Mouse (Mus musculus): ENCODE results near the gene Rngtt. TPM values are rescaled to one million over a fixed set of nuclear protein-coding genes. Genes with fewer than 3 reads are reported as not detected.
"Not testable (repeated sequence)": the region's sequence is repeated elsewhere in the genome, so short reads cannot be mapped to it uniquely, and the experiment has no call there.

Rngtt gene
- polyA plus RNA-seq, 1 experiment from 2014 or later = 32.9 TPM

DNA sequence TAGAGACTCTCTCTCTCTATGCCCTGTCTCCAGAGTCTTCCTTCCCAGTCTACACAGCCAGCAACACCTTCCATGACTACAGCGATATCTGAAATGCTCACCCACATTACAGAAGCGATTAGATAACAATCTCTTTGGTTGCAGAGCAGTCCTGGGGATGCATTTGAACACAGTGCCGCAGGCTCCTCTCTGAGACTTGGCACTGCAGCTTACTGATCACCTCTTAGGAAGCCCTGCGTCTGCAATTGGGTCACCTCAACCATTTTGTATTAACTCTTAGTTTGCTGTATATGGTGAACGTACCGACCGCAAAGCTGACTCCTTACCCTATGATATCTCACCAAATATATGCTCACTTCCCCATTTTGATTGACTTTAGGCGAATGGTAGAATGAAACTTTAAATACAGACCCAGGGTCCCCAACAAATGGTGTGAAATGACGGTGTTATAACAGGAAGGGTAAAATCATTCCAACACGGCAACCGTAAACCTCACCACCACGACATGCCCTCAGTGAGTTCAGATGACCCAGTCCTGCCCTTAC lies 20.9 kb upstream of the Rngtt start:
- H3K27me3 ChIP-seq (replicated peaks) = no peaks in the 10 kb centered on the region
- 86% methylated on average over 12 of the region's 12 CpGs for WGBS
- H3K4me2 ChIP-seq (replicated peaks) = no peak overlapping the region
- no peaks in the 10 kb centered on the region for H3K9me3 ChIP-seq
- H3K36me3 ChIP-seq = no peaks in the 10 kb centered on the region
- no peak overlapping the region for H3K4me3 ChIP-seq
- H3K9ac ChIP-seq = no peak overlapping the region
- H3K4me1 ChIP-seq = no peaks in the 10 kb centered on the region
- ATAC-seq (ENCODE audit: low FRiP score, low read depth) = no peak
- H3K27ac ChIP-seq = no peak overlapping the region

DNA sequence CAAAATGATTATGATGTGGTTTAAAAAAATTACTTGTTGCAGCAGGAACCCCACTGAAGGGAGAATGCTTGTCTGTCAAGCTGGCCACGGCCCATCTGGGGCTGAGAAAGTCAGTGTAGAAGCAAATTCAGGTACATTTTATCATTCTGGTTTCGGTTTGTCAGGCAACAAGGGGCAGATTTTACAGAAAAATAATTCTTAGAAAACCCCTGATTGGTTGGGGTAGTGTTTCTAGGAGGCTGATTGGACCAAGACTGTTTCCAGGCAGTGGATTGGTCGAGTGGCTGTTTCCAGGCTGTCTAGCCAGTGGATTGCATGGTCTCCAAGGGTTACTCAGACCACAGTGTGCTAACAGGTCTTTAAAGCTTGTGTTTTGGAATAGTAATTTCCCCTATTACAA lies 20.1 kb upstream of the Rngtt start, which contains the start of gene Pnrc1:
Gene Pnrc1, minus strand, starts transcription at position 162 of the 400 bp plus-strand sequence.
- Histone ChIP-seq H3K4me1 (no peaks in the 10 kb centered on the region), H3K9ac (no peak within 1 kb of the TSS), H3K4me3 (no peak within 1 kb of the TSS), H3K27ac (no peak within 1 kb of the TSS), H3K9me3 (no peaks in the 10 kb centered on the region), H3K27me3 (replicated peaks) (no peaks in the 10 kb centered on the region), H3K4me2 (replicated peaks) (no peak within 1 kb of the TSS), H3K36me3 (no peaks in the 10 kb centered on the region)
- WGBS = 73% methylated on average over 3 of the region's 3 CpGs
- no peak for ATAC-seq (ENCODE audit: low FRiP score, low read depth)

DNA sequence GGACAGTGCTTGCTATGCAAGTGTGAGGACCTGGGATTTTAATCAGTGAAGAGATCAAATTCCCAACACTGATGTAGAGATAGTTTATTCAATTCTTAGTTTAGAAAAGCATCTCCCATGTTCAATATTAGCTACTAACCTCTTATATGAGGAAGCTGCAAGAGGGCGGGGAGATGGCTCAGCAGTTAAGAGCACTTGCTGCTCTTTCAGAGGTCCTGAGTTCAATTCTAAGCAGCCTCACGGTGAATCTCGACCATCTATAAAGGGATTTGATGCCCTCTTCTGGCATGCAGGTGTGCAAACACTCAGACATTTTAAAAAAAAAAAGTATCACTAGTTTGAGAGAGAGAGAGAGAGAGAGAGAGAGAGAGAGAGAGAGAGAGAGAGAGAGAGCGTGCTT lies 19.2 kb upstream of the Rngtt start:
- no peak overlapping the region for H3K27ac ChIP-seq
- 66% methylated on average over 4 of the region's 4 CpGs for WGBS
- H3K36me3 ChIP-seq = no peaks in the 10 kb centered on the region
- no peaks in the 10 kb centered on the region for H3K27me3 ChIP-seq (replicated peaks)
- no peak overlapping the region for H3K4me3 ChIP-seq
- no peak overlapping the region for H3K9ac ChIP-seq
- no peak for ATAC-seq (ENCODE audit: low FRiP score, low read depth)
- no peak overlapping the region for H3K4me2 ChIP-seq (replicated peaks)
- no peaks in the 10 kb centered on the region for H3K9me3 ChIP-seq
- H3K4me1 ChIP-seq = no peaks in the 10 kb centered on the region

DNA sequence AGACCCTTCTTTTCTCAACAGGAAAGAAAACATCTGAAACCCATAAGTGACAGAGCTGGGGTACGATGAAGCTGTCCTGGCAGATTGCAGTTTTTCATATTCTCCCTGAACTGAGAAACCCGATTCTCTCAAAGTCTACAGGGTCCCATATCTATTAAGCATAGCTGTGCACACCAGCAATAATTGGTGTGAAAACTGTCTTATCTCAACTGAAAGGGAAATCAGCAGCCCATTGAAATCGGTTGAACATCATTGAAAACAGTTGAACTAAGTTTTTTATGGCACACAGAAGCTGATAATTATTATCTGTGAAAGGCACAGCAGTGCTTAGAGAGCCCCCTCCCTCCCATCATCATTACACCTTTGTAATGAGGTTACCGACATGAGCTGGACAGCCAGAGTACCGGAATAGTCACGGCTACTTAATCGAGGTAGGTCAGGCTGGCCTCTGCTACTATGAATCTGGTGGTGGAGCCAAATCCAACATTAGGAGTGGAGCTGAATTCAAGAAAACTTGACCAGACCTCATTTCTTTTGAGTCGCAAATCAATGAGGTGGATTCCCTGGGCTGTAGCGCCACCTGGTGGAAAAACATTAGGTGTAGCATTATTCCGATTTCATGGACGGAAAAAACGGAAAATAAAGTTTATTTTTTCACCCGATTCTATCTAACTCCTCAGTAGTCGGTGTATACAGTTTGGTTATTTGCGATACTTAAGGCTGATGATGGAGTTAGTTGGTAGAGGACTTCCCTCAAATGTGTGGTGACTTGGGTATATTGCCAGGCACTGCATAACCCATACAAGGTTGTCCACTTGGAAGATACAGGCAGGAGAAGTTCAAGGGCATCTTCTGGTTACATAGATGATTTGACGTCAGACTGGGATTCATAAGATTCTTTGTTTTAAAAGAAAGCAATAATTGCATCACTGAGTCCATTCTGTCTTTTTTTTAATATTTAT lies 17.4 kb upstream of the Rngtt start:
- Histone ChIP-seq H3K36me3 (no peaks in the 10 kb centered on the region), H3K4me3 (no peak overlapping the region), H3K27ac (no peak overlapping the region), H3K9ac (no peak overlapping the region), H3K4me2 (replicated peaks) (no peak overlapping the region), H3K9me3 (no peaks in the 10 kb centered on the region), H3K27me3 (replicated peaks) (no peaks in the 10 kb centered on the region), H3K4me1 (no peaks in the 10 kb centered on the region)
- 28% methylated on average over 16 of the region's 16 CpGs for WGBS
- peak; percentile 53; the same call in 1 of the 2 replicates for ATAC-seq (ENCODE audit: low FRiP score, low read depth)

DNA sequence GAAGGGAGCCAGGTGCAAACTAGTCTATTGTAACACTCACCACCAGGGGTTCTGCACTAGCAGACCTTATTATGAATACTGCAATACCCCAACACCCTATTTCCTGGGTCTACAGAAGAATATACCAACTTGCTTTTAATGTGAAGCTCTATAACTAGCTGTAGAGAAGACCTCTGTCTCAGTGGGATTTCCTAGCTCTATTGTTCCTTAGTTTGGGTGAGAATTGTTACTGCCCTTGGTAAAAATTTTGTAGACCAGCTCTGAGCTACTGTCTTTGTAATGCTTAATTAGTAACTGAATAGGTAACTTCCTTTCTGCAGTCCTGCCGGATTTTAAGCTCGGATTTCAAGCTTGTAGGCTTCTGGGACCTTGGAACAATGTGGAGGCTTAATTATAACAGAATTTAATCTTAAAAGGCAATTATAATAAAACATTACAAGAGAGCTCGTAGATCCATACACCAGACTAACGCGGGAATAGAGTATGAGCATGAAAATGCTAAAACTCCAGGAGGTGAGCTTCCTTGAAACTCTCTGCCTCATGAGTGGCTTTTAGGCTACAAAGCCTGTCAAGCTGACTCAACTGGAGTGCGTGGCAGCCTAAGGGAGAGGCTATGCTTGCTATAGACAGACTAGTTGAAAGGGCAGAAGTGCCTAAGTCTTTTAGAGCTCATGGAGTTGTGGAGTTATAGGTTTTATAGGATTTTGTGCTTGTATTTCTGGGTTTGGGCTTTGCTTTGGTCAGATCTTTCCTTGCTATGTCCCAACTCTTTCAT lies 9.0 kb upstream of the Rngtt start:
- H3K4me1 ChIP-seq; H3K27ac ChIP-seq; H3K9ac ChIP-seq; H3K36me3 ChIP-seq; ATAC-seq (ENCODE audit: low FRiP score, low read depth); H3K27me3 ChIP-seq (replicated peaks); H3K4me3 ChIP-seq; H3K9me3 ChIP-seq; H3K4me2 ChIP-seq (replicated peaks): not testable (repeated sequence)
- WGBS = 87% methylated on average over 6 of the region's 6 CpGs

DNA sequence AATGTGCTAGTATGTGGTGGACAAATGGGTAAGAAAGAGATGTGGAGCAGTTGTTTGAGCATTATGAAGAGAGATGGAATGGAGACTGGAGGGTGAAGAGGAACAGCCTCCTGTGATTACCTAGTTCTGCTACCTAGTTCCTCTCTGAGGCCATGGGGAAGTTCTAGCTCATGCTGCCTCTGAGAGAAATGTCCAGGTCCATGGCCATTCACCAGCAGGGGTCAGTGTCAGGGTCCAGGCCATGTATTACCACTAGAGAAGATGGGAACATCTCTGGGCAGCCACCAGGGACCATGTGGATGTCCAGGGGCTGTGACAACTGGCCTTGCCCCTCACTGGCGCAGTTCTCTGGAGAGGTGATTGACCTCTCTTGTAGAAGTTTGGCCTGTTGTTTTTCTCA lies 7.1 kb upstream of the Rngtt start:
- no peak overlapping the region for H3K4me3 ChIP-seq
- H3K27me3 ChIP-seq (replicated peaks) = no peaks in the 10 kb centered on the region
- H3K4me1 ChIP-seq = no peaks in the 10 kb centered on the region
- H3K4me2 ChIP-seq (replicated peaks) = no peak overlapping the region
- no peak for ATAC-seq (ENCODE audit: low FRiP score, low read depth)
- no peaks in the 10 kb centered on the region for H3K36me3 ChIP-seq
- 91% methylated on average over 1 of the region's 1 CpGs for WGBS
- no peak overlapping the region for H3K9ac ChIP-seq
- H3K27ac ChIP-seq = no peak overlapping the region
- H3K9me3 ChIP-seq = peaks cover 8% of the 10 kb centered on the region; the same call in 1 of the 2 replicates

DNA sequence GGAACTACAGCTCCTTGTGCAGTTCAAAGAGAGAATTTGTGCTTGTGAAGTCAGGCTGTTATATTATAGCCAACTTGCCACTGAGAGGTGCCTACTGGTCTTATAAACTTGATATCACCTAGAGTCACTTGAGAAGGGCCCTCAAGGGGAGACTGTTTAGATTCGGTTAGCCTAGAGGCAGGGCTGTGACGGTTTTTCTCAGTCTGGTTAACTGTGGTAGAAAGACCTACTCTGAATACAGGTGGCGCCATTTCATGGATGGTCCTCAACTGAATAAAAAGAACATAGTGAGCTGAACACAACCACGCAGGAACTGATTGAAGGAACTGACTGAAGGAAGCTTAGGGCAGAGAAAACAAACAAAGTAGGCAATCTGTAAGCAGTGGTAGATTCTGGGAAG lies 3.0 kb upstream of the Rngtt start:
- Histone ChIP-seq H3K9ac (no peak overlapping the region), H3K27ac (no peak overlapping the region), H3K4me3 (no peak overlapping the region), H3K27me3 (replicated peaks) (no peaks in the 10 kb centered on the region), H3K36me3 (no peaks in the 10 kb centered on the region), H3K4me2 (replicated peaks) (no peak overlapping the region), H3K4me1 (peaks cover 5% of the 10 kb centered on the region), H3K9me3 (peaks cover 8% of the 10 kb centered on the region; the same call in 1 of the 2 replicates)
- WGBS = 75% methylated on average over 4 of the region's 4 CpGs
- ATAC-seq (ENCODE audit: low FRiP score, low read depth) = no peak

DNA sequence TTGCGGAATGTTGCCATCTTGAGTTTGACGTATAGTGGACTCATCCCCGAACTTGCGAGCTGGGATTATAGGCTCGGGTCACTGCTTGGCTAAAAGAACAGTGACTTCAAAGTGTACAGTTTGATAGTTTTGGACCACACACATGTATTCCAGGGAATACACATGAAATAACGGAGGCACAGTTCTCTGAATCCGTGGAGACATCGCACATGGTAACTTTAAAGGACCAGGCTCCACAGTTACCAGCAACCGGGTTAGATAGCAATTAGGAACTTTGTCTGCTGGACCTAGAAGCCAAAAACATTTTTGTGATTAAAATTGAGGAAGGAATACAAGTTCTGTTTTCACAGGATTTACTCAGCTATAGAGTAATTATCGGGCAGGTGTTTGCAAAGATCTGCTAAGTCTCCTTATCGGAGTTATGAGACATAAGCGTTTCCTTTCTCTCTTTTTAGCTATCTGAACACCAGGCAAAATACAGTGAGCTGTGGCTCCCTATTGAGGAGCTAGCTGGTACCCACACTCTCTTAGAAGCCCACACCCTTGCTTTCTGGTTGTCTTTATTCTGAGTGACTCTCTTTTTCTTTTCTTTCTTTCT lies 828 bp downstream of the Rngtt start:
- Histone ChIP-seq H3K4me1 (peaks cover 5% of the 10 kb centered on the region), H3K27me3 (replicated peaks) (no peaks in the 10 kb centered on the region), H3K9me3 (no peaks in the 10 kb centered on the region), H3K36me3 (no peaks in the 10 kb centered on the region), H3K4me2 (replicated peaks) (peak overlapping the region; percentile 77), H3K4me3 (peak overlapping the region; percentile 71), H3K9ac (peak overlapping the region; percentile 79), H3K27ac (no peak overlapping the region)
- 22% methylated on average over 12 of the region's 12 CpGs for WGBS
- ATAC-seq (ENCODE audit: low FRiP score, low read depth) = no peak; the same call in 1 of the 2 replicates

DNA sequence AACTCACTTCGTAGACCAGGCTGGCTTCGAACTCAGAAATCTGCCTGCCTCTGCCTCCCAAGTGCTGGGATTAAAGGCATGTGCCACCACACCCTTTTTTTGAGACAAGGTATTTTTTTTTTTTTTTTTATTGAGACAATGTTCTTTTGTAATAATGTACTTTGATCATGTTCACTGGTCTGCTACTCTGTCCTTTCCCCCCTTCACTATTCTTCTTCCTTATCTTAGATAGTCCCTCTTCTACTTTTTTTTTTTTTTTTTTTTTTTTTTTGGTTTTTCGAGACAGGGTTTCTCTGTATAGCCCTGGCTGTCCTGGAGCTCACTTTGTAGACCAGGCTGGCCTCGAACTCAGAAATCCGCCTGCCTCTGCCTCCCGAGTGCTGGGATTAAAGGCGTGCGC lies 4.0 kb downstream of the Rngtt start:
- H3K4me1 ChIP-seq; H3K27ac ChIP-seq; H3K36me3 ChIP-seq; ATAC-seq (ENCODE audit: low FRiP score, low read depth); H3K9ac ChIP-seq; H3K4me2 ChIP-seq (replicated peaks); H3K4me3 ChIP-seq; H3K27me3 ChIP-seq (replicated peaks); H3K9me3 ChIP-seq: not testable (repeated sequence)
- WGBS = 96% methylated on average over 7 of the region's 8 CpGs

DNA sequence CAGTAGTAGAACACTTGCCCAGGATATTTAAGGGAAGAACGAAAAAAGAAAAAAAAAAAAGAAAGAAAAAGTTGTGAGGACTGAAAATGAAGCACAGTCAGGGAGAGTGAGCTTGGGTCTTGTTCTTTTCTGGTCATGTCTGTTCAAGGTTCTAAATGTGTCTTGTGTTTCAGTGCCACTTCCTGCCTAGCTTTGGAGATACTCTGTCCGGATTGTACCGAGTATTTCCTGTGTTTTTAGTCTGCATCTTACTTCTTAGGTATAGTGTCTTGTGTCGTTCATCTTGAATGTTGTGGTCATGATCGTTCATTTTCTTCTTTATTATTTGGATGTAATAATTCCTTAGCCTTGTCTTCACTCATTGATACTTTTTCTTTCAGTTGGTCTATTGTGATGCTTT lies 5.7 kb downstream of the Rngtt start:
- WGBS = 90% methylated on average over 5 of the region's 5 CpGs
- Histone ChIP-seq H3K4me2 (replicated peaks) (no peak overlapping the region), H3K4me1 (peaks cover 4% of the 10 kb centered on the region), H3K27me3 (replicated peaks) (no peaks in the 10 kb centered on the region), H3K27ac (no peak overlapping the region), H3K9me3 (no peaks in the 10 kb centered on the region), H3K9ac (no peak overlapping the region), H3K4me3 (no peak overlapping the region), H3K36me3 (0 out of 2 replicates have a peak, but pooled peaks cover under 1% of the 10 kb centered on the region)
- ATAC-seq (ENCODE audit: low FRiP score, low read depth) = no peak

DNA sequence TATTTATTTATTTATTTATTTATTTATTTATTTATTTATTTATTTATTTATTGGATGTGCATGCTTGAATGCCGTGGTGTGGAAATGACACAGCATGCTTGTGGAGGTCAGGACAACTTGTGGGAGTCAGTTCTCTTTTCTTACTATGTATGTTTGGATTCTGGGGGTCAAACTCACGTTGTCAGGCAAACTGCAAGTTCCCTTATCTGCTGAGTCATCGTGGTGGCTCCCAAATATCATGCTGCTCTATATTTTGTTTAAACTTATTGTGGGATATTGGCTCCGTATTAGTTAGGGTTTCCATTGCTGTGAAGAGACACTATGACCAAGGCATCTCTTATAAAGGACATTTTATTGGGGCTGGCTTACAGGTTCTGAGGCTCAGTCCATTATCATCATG lies 21.0 kb downstream of the Rngtt start:
- no peak overlapping the region for H3K27ac ChIP-seq
- no peak overlapping the region for H3K4me2 ChIP-seq (replicated peaks)
- H3K27me3 ChIP-seq (replicated peaks) = no peaks in the 10 kb centered on the region
- no peak overlapping the region for H3K4me3 ChIP-seq
- H3K4me1 ChIP-seq = no peaks in the 10 kb centered on the region
- H3K9me3 ChIP-seq = no peaks in the 10 kb centered on the region
- WGBS = 93% methylated on average over 4 of the region's 4 CpGs
- ATAC-seq (ENCODE audit: low FRiP score, low read depth) = no peak
- peaks cover 56% of the 10 kb centered on the region for H3K36me3 ChIP-seq
- no peak overlapping the region for H3K9ac ChIP-seq

DNA sequence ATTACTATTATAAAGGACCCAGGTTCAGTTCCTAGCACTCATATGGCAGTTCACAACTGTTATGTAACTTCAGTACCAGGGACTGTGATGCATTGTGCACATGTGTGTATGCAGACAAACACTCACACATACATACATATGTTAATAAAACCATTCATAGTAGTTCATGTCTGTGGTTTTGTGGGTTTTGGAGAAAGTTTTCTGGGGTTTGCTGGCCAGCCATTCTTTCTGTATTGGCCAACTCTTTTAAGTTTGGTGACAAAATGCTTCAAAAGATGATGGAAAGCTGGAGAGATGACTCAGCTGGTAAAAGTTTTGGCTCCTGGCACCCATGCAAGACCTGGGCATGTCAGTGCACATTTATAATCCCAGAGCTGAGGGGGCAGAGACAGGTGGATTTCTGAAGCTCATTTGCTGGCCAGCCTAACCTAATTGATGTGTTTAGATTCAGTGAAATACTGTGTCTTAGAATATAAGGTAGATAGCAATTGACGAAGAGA lies 22.9 kb downstream of the Rngtt start:
- Histone ChIP-seq H3K36me3 (peaks cover 56% of the 10 kb centered on the region), H3K9me3 (no peaks in the 10 kb centered on the region), H3K4me2 (replicated peaks) (no peak overlapping the region), H3K4me3 (no peak overlapping the region), H3K9ac (no peak overlapping the region), H3K27ac (no peak overlapping the region), H3K4me1 (no peaks in the 10 kb centered on the region), H3K27me3 (replicated peaks) (no peaks in the 10 kb centered on the region)
- WGBS = 97% methylated on average over 1 of the region's 1 CpGs
- ATAC-seq (ENCODE audit: low FRiP score, low read depth) = no peak

Measured in neural tube, embryonic 12.5 days (tissue).